Mouse (Mus musculus) lung, postnatal 25 days (tissue): ENCODE data around the gene Capn11.

Experiments used
- DNase-seq: peaks from one replicate; pipeline ENCODE4 v3.0.0; 2022; ENCODE audit warnings: low spot score

The Capn11 gene

DNA sequence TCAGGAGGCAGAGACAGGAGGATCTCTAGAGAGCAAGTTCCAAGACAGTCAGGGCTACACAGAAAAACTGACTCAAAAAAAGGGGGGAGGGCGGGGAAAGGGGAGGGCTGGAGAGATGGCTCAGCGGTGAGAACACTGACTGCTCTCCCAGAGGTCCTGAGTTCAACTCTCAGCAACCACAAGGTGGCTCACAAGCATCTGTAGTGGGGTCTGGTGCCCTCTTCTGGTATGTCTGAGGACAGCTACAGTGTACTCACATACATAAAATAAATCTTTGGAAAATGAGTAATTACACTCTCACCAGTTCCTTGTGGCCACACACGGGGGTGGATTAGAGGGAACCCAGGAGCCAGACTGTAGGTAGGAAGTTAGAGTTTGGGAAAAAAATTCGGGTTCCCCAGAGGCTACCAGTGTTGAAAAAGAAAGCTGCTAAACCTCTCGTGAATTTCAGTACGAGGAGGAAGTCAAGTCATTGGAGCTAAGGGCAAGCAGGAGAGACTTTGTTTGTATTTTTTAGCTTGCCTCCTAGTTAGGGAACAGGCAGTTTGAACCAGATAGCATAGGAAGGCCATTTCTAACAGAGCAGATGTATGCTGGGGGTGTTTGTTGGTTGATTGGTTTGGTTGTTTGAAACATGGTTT is 76.3 kb downstream of the Capn11 start:
- no peak for DNase-seq

DNA sequence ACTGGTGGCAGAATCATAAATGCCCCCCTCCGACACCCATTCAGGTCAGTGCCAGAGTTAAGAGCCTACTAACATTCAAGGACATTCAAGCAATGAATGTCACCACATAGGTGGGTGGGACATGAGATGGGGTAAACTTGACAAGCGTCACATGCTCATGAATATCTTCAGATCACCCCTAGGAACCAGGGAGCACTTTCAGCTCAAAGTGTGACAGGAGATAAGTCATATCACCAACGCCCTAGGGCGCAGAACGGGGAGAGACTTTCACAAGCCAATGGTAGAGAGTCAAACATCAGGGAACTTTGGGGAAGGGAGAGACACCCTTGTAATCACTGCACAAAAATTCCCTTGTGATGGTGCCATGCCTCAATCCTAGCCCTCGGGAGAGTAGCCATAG is 76.9 kb downstream of the Capn11 start:
- DNase-seq = no peak

DNA sequence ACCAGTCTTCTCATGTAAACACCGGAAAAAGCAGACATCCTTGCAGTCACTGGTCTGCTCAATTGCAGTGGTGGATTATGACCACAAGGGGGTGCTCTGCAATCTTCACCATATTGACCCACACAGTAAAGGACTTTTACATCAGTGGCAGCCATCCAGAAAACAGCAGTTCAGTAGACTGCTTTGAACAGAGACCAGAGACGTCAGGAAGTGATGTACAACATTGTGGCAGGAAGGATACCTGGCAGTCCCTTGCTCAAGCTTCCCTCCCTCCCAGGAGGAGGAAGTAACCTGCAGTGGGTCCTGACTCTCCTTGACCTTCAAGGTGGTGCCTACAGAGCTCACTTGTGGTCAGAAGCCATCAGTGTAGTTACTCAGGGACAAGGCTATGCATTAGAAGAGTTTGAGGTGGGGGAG is 77.5 kb downstream of the Capn11 start:
- DNase-seq = peak; percentile 79

DNA sequence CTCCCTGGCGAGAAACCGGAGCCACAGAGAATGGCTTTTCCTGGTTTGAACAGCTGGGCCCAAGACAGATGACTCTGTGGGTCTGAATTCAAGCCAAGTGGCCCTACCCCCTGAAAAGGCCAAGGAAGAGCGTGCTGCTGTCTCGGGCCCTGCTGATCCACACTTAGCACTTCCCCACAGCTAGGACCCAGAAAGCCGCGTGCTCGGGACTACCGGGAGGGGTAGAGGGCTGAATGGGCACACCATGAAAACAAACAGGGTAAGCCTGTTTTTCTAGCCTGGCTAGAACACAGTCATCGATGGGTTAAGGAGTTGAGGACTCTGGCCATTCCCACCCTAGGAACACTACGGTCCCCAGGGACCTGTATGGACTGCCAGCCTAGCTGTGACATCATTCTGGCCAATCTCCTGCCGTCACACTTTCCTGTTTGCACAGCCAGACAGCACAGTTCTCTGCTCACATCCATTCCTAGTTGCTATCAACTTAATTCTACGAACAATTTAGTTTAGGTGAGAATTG is 78.1 kb downstream of the Capn11 start:
- peak; percentile 70 for DNase-seq
